9 mouse cellular contexts compared by ENCODE assay signal in the genomic region with DNA sequence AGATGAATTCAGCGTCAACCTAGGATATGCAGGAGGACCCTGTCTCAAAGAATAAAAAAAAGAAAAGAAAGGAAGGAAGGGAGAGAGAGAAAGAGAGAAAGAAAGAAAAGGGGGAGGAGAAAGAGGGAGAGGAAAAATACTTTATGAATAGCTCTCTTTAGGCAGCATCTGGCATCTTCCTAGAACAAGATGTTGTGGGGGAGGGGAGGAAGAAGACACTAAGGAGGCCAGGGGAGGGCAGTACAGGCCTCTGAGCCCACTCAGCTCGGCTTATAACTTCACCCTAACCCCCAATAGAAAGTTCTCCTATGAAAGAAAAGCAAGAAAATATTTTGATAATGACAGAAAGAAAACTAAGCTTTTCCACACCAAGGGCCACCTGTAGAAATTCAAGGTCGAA. TPM values are rescaled to one million over a fixed set of nuclear protein-coding genes. Genes with fewer than 3 reads are reported as not detected.
DNase-seq lines count a peak whose midpoint lies in the region; ATAC-seq and TF ChIP-seq lines count a peak whose summit lies in the region.
"Had no signal": no experiment of that assay in that cellular context is flagged by ENCODE, and none has a peak within 500 bp of the region (broad histone marks: within the 10 kb centered on the region; RNA-seq: fewer than 3 reads in every experiment).

No protein-coding gene starts in this region.

- no peaks in the 10 kb centered on the region for H3K9me3 ChIP-seq in kidney, embryonic 14.5 days (ENCODE audit: control insufficient read depth, low read length)
- no peaks in the 10 kb centered on the region for H3K9me3 ChIP-seq in forebrain, embryonic 15.5 days
- H3K9me3 ChIP-seq in midbrain, embryonic 13.5 days, result no peaks in the 10 kb centered on the region

- intact Hi-C loops in left cerebral cortex, postnatal 4 days (cut with DNase I), result no loop called here

- no peaks in the 10 kb centered on the region for H3K27me3 ChIP-seq in kidney, embryonic 14.5 days (ENCODE audit: control insufficient read depth, insufficient read depth, low read length)
- H3K27me3 ChIP-seq in forebrain, embryonic 15.5 days, result no peaks in the 10 kb centered on the region
- H3K27me3 ChIP-seq in midbrain, embryonic 13.5 days, result no peaks in the 10 kb centered on the region

- H3K4me3 ChIP-seq in kidney, embryonic 14.5 days (ENCODE audit: low read length), result no peak overlapping the region
- no peak overlapping the region for H3K4me3 ChIP-seq in bone marrow macrophage, adult 2 months (ENCODE audit: insufficient read depth, low read length)
- no peak overlapping the region for H3K4me3 ChIP-seq in forebrain, embryonic 15.5 days
- H3K4me3 ChIP-seq in midbrain, embryonic 13.5 days (replicated peaks), result no peak overlapping the region

- H3K4me2 ChIP-seq in kidney, embryonic 14.5 days (replicated peaks; ENCODE audit: low read depth, low read length), result no peak overlapping the region
- H3K4me2 ChIP-seq in forebrain, embryonic 15.5 days (replicated peaks), result no peak overlapping the region
- H3K4me2 ChIP-seq in midbrain, embryonic 13.5 days (replicated peaks), result no peak overlapping the region

- H3K36me3 ChIP-seq in kidney, embryonic 14.5 days (ENCODE audit: control insufficient read depth, insufficient read depth, low read length), result no peaks in the 10 kb centered on the region
- H3K36me3 ChIP-seq in forebrain, embryonic 15.5 days, result no peaks in the 10 kb centered on the region
- no peaks in the 10 kb centered on the region for H3K36me3 ChIP-seq in midbrain, embryonic 13.5 days

- peak overlapping the region; percentile 38; the same call in 1 of the 2 replicates for H3K27ac ChIP-seq in kidney, embryonic 14.5 days (ENCODE audit: low read depth, low read length)
- H3K27ac ChIP-seq in bone marrow macrophage, adult 2 months (ENCODE audit: insufficient read depth, low read depth, low read length), result peak overlapping the region; percentile 67
- H3K27ac ChIP-seq in forebrain, embryonic 15.5 days (replicated peaks), result peak overlapping the region; percentile 95
- H3K27ac ChIP-seq in midbrain, embryonic 13.5 days, result peak overlapping the region; percentile 65

- TF ChIP-seq CTCF in bone marrow macrophage, adult 2 months (IDR thresholded peaks at IDR 0.05; ENCODE audit: low read depth, low read length), result no peak

- H3K9ac ChIP-seq in kidney, embryonic 14.5 days (ENCODE audit: low read depth, low read length), result no peak overlapping the region
- H3K9ac ChIP-seq in forebrain, embryonic 15.5 days (replicated peaks), result no peak overlapping the region
- peak overlapping the region; percentile 19; the same call in 1 of the 2 replicates for H3K9ac ChIP-seq in midbrain, embryonic 13.5 days (replicated peaks)

- 62% methylated on average over 3 of the region's 3 CpGs for WGBS in kidney, embryonic 14.5 days
- 21% methylated on average over 3 of the region's 3 CpGs for WGBS in forebrain, embryonic 15.5 days
- WGBS in midbrain, embryonic 13.5 days, result 33% methylated on average over 3 of the region's 3 CpGs

- peaks cover 72% of the 10 kb centered on the region for H3K4me1 ChIP-seq in kidney, embryonic 14.5 days (ENCODE audit: control insufficient read depth, insufficient read depth, low read length)
- peaks cover 71% of the 10 kb centered on the region for H3K4me1 ChIP-seq in bone marrow macrophage, adult 2 months (ENCODE audit: control insufficient read depth, insufficient read depth, low read length)
- H3K4me1 ChIP-seq in forebrain, embryonic 15.5 days, result peaks cover 82% of the 10 kb centered on the region
- H3K4me1 ChIP-seq in midbrain, embryonic 13.5 days (replicated peaks), result peaks cover 90% of the 10 kb centered on the region

- TF ChIP-seq POLR2A in bone marrow macrophage, adult 2 months (IDR thresholded peaks at IDR 0.05; ENCODE audit: borderline replicate concordance, low read depth, low read length), result no peak

- no peak for ATAC-seq in kidney, embryonic 14.5 days (ENCODE audit: low FRiP score, low TSS enrichment)
- no peak for ATAC-seq in forebrain, embryonic 15.5 days (replicated peaks)
- no peak for ATAC-seq in midbrain, embryonic 13.5 days

- no peak for DNase-seq in kidney, postnatal 14 days
- no peak for DNase-seq in adrenal gland, postnatal 25 days
- no peak for DNase-seq in right cerebral cortex, adult 2 months (ENCODE audit: low spot score in 2 of 2)
- DNase-seq in left cerebral cortex, postnatal 4 days, result no peak
- DNase-seq: kidney, adult 9 months had no signal

RNA-seq across cellular contexts. Expression of a gene that starts 9.0 kb away (rescaled TPM):
- polyA plus RNA-seq in kidney, embryonic 14.5 days (2014; fragmentation: Nextera tagmentation; extraction: Ambion mirVana), result 67.4 and 118 TPM in 2 replicates
- polyA plus RNA-seq in bone marrow macrophage, adult 2 months (2012; ENCODE audit: insufficient read depth, insufficient read length, missing spikeins), result 71.8 and 88.3 TPM in 2 replicates
- polyA plus RNA-seq in forebrain, embryonic 15.5 days (2015; fragmentation: Nextera tagmentation; extraction: Ambion mirVana), result 97.5 and 98.3 TPM in 2 replicates
- 79.7 and 80.4 TPM in 2 replicates for polyA plus RNA-seq in midbrain, embryonic 13.5 days (2015; fragmentation: Nextera tagmentation; extraction: Ambion mirVana)
- 24.7 and 31.1 TPM in 2 replicates for total RNA-seq in adrenal gland, postnatal 25 days (2021)
- 10 to 100 TPM; 81.9 to 86.2 TPM for total RNA-seq in left cerebral cortex, postnatal 4 days (2021)

RNA-seq across cellular contexts. Expression of a gene that starts 56.0 kb away (rescaled TPM):
- 108 and 112 TPM in 2 replicates for polyA plus RNA-seq in kidney, embryonic 14.5 days (2014; fragmentation: Nextera tagmentation; extraction: Ambion mirVana)
- polyA plus RNA-seq in bone marrow macrophage, adult 2 months (2012; ENCODE audit: insufficient read depth, insufficient read length, missing spikeins), result 29.1 and 31.6 TPM in 2 replicates
- polyA plus RNA-seq in forebrain, embryonic 15.5 days (2015; fragmentation: Nextera tagmentation; extraction: Ambion mirVana), result 75.1 and 76.2 TPM in 2 replicates
- polyA plus RNA-seq in midbrain, embryonic 13.5 days (2015; fragmentation: Nextera tagmentation; extraction: Ambion mirVana), result 66.9 and 67.2 TPM in 2 replicates
- total RNA-seq in adrenal gland, postnatal 25 days (2021), result 58.3 and 81.5 TPM in 2 replicates
- total RNA-seq in left cerebral cortex, postnatal 4 days (2021), result 100 to 1,000 TPM in 1 of 2 experiments, 10 to 100 TPM in 1; 88.0 to 105 TPM

Comparison
In these comparisons a context has a peak if more than half of its experiments do, and no peak if none do; other contexts are left out.
1. H3K27ac ChIP-seq: peak in every context shown above with its lines; median percentile 95 in forebrain, embryonic 15.5 days; 67 in bone marrow macrophage, adult 2 months; 65 in midbrain, embryonic 13.5 days; 38 in kidney, embryonic 14.5 days.